Mouse (Mus musculus) myocyte (in vitro differentiated cells): ENCODE measurements at regions not wholly inside any gene's neighbourhood (a gene's known extent, or its start where the extent isn't known, plus 50 kb on each side); places are given as distances from the start of the nearest gene placed in this dataset.

Source experiments
- H3K27me3 ChIP-seq: one replicate; pipeline ENCODE4 v1.6.1; 2011; ENCODE audit not compliant: control insufficient read depth, insufficient read depth, insufficient read length
- H3K36me3 ChIP-seq: one replicate; pipeline ENCODE4 v1.6.1; 2011; ENCODE audit not compliant: control insufficient read depth, insufficient read depth
- H3K4me2 ChIP-seq: one replicate; pipeline ENCODE4 v1.6.1; 2011; ENCODE audit warnings: low read depth, control low read depth
- H3K4me3 ChIP-seq: one replicate; pipeline ENCODE4 v1.5.1; 2011; ENCODE audit warnings: mild to moderate bottlenecking, control low read depth, moderate library complexity
- H3K79me2 ChIP-seq: one replicate; pipeline ENCODE4 v1.6.1; 2011; ENCODE audit not compliant: control insufficient read depth, insufficient read depth
- H3ac ChIP-seq: one replicate; pipeline ENCODE4 v1.6.1; 2011; ENCODE audit not compliant: control insufficient read depth, insufficient read length
- CEBPB ChIP-seq: IDR thresholded peaks from 2 replicates; pipeline ENCODE4 v1.6.1; 2011; ENCODE audit warnings: mild to moderate bottlenecking, moderate library complexity; ENCODE audit not compliant: poor library complexity, insufficient read depth, severe bottlenecking
- E2F4 ChIP-seq: IDR thresholded peaks from one replicate; pipeline ENCODE4 v1.6.1; 2011; ENCODE audit warnings: mild to moderate bottlenecking, control low read depth, moderate library complexity; ENCODE audit not compliant: insufficient read depth
- MAX ChIP-seq: IDR thresholded peaks from one replicate; pipeline ENCODE4 v1.6.1; 2011; ENCODE audit warnings: low read depth, mild to moderate bottlenecking, control low read depth
- MYOD1 ChIP-seq, 3 experiments: IDR thresholded peaks; one replicate each; pipeline ENCODE4 v1.6.1; 2011; ENCODE audit warnings: control low read depth in 2 of 3, low read depth in 2 of 3, mild to moderate bottlenecking in 2 of 3, moderate library complexity in 1 of 3; ENCODE audit not compliant: insufficient read length in 2 of 3, control insufficient read depth in 1 of 3
- MYOG ChIP-seq, 3 experiments: IDR thresholded peaks; one replicate each; pipeline ENCODE4 v1.6.1; 2011; ENCODE audit warnings: control low read depth in 2 of 3, low read depth in 2 of 3, mild to moderate bottlenecking in 2 of 3; ENCODE audit not compliant: insufficient read length in 2 of 3, control insufficient read depth in 1 of 3, insufficient read depth in 1 of 3
- POLR2A ChIP-seq: IDR thresholded peaks from one replicate; pipeline ENCODE4 v1.6.1; 2011; ENCODE audit warnings: low read depth, mild to moderate bottlenecking, control low read depth, moderate library complexity; ENCODE audit not compliant: insufficient read length
- POLR2AphosphoS2 ChIP-seq: IDR thresholded peaks from one replicate; pipeline ENCODE4 v1.6.1; 2011; ENCODE audit warnings: low read depth, control low read depth; ENCODE audit not compliant: insufficient read length
- REST ChIP-seq: IDR thresholded peaks from one replicate; pipeline ENCODE4 v1.6.1; 2011; ENCODE audit warnings: mild to moderate bottlenecking, control low read depth, moderate library complexity; ENCODE audit not compliant: insufficient read depth, insufficient read length
- SRF ChIP-seq: IDR thresholded peaks from one replicate; pipeline ENCODE4 v1.6.1; 2011; ENCODE audit warnings: low read depth; ENCODE audit not compliant: control insufficient read depth, insufficient read length
- TCF12 ChIP-seq: IDR thresholded peaks from one replicate; pipeline ENCODE4 v1.6.1; 2011; ENCODE audit warnings: mild to moderate bottlenecking, control low read depth; ENCODE audit not compliant: poor library complexity, insufficient read depth, severe bottlenecking
- TCF3 ChIP-seq: IDR thresholded peaks from one replicate; pipeline ENCODE4 v1.6.1; 2011; ENCODE audit warnings: low read depth, control low read depth; ENCODE audit not compliant: insufficient read length
- USF1 ChIP-seq: IDR thresholded peaks from one replicate; pipeline ENCODE4 v1.6.1; 2011; ENCODE audit warnings: low read depth, mild to moderate bottlenecking, control low read depth, moderate library complexity

GRCm38 (mm10) chrX:162268112-162268511 is 108.6 kb upstream of the Nhs start:
- Histone ChIP-seq H3K27me3 (no peaks in the 10 kb centered on the region), H3K79me2 (no peaks in the 10 kb centered on the region), H3ac (no peak overlapping the region), H3K4me2 (peak overlapping the region; percentile 21), H3K4me3 (no peak overlapping the region), H3K36me3 (no peaks in the 10 kb centered on the region)
- TF ChIP-seq REST (no peak), POLR2AphosphoS2 (no peak), USF1 (no peak)

GRCm38 (mm10) chrX:162267679-162268078 is 108.1 kb upstream of the Nhs start:
- no peaks in the 10 kb centered on the region for H3K27me3 ChIP-seq
- TF ChIP-seq SRF (no peak), MYOD1 (IDR thresholded peaks at IDR 0.05; ENCODE audit: control insufficient read depth in 1 of 3, insufficient read length in 2 of 3, low read depth in 2 of 3) (no peak), REST (no peak), CEBPB (no peak), POLR2A (no peak), USF1 (no peak), POLR2AphosphoS2 (no peak), MAX (no peak), MYOG (IDR thresholded peaks at IDR 0.05; ENCODE audit: control insufficient read depth in 1 of 3, insufficient read depth in 1 of 3, insufficient read length in 2 of 3, low read depth in 2 of 3) (no peak), TCF12 (no peak)
- no peak overlapping the region for H3K4me3 ChIP-seq
- H3K4me2 ChIP-seq, result peak overlapping the region; percentile 21
- no peak overlapping the region for H3ac ChIP-seq
- no peaks in the 10 kb centered on the region for H3K79me2 ChIP-seq
- H3K36me3 ChIP-seq, result no peaks in the 10 kb centered on the region

- no peak overlapping the region for H3K4me3 ChIP-seq
- TF ChIP-seq REST (no peak), E2F4 (no peak), TCF3 (no peak), MYOG (IDR thresholded peaks at IDR 0.05; ENCODE audit: control insufficient read depth in 1 of 3, insufficient read depth in 1 of 3, insufficient read length in 2 of 3, low read depth in 2 of 3) (no peak), TCF12 (no peak), MAX (no peak), POLR2AphosphoS2 (no peak), CEBPB (no peak), MYOD1 (IDR thresholded peaks at IDR 0.05; ENCODE audit: control insufficient read depth in 1 of 3, insufficient read length in 2 of 3, low read depth in 2 of 3) (no peak), SRF (no peak), POLR2A (no peak), USF1 (no peak)
- no peak overlapping the region for H3ac ChIP-seq
- no peaks in the 10 kb centered on the region for H3K36me3 ChIP-seq
- H3K79me2 ChIP-seq, result no peaks in the 10 kb centered on the region
- no peak overlapping the region for H3K4me2 ChIP-seq
- no peaks in the 10 kb centered on the region for H3K27me3 ChIP-seq
Measured at GRCm38 (mm10) chrX:162266769-162267168, 107.2 kb upstream of the Nhs start.

GRCm38 (mm10) chrX:162257398-162257797 is 97.9 kb upstream of the Nhs start:
- no peak for TF ChIP-seq REST
- no peak for TF ChIP-seq CEBPB
- TF ChIP-seq USF1, result no peak
- TF ChIP-seq MYOD1 (IDR thresholded peaks at IDR 0.05; ENCODE audit: control insufficient read depth in 1 of 3, insufficient read length in 2 of 3, low read depth in 2 of 3), result no peak
- no peak for TF ChIP-seq E2F4
- TF ChIP-seq POLR2A, result no peak
- TF ChIP-seq MYOG (IDR thresholded peaks at IDR 0.05; ENCODE audit: control insufficient read depth in 1 of 3, insufficient read depth in 1 of 3, insufficient read length in 2 of 3, low read depth in 2 of 3), result no peak
- TF ChIP-seq TCF3, result no peak
- TF ChIP-seq POLR2AphosphoS2, result no peak
- no peak for TF ChIP-seq MAX
- TF ChIP-seq SRF, result no peak
- TF ChIP-seq TCF12, result no peak
- no peaks in the 10 kb centered on the region for H3K36me3 ChIP-seq
- no peaks in the 10 kb centered on the region for H3K79me2 ChIP-seq
- no peak overlapping the region for H3ac ChIP-seq
- H3K27me3 ChIP-seq, result no peaks in the 10 kb centered on the region
- H3K4me3 ChIP-seq, result no peak overlapping the region
- H3K4me2 ChIP-seq, result no peak overlapping the region

GRCm38 (mm10) chrX:162255873-162256272 is 96.3 kb upstream of the Nhs start:
- Histone ChIP-seq H3K79me2 (no peaks in the 10 kb centered on the region), H3K4me3 (no peak overlapping the region), H3K36me3 (no peaks in the 10 kb centered on the region), H3K4me2 (no peak overlapping the region), H3ac (no peak overlapping the region), H3K27me3 (no peaks in the 10 kb centered on the region)
- no peak for TF ChIP-seq TCF3
- no peak for TF ChIP-seq REST
- TF ChIP-seq POLR2A, result no peak
